Mouse (Mus musculus): Measurements from ENCODE around the gene Wapl.

Wapl gene

DNA sequence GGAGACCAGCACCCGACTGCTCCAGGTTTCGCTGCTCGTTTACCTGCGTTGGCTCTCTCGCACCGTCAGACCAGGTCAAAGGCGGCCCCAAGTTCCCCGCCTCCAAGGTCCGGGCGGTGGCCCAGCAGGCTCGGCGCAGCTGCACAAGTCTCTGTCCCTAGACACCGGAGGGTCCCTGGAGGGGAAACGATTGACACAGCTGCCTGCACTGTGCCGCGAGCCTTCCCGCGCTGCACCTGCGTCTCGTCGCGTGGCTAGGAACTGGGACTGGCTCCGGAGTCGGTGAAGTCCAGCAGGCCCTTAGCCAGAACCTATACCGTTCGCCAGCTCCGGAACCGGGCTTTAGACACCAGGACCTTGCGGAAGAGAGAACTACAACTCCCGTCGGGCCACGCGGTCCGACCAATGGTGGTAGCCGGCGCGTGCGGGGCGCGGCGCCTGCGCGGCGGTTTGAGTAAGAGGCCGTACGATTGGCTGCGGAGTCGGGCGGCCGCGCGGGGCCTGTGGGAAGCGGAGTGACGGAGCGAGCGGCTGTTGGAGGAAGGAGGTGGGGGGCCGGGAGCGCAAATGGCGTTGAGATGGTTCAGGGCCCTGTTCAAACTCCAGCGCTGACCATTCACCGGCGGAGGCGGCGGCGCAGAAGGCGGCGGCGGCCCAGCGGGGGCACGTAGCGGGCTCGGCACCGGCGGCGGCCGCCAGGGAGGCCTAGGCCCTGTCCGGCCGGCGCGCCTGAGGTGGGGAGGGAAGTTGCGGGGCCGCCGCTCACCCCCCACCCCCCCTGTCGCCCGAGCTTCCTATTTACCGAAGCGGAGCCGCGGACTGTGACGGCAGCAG is at the start of gene Wapl:
TSS of gene Wapl (plus strand) at position 534 of the 834 bp plus-strand sequence.
- in situ Hi-C loops (cut with MboI, MseI), result loop anchor here (5.0 kb wide), 1 partner anchor 89 kb away; no protein-coding TSS in a partner anchor

DNA sequence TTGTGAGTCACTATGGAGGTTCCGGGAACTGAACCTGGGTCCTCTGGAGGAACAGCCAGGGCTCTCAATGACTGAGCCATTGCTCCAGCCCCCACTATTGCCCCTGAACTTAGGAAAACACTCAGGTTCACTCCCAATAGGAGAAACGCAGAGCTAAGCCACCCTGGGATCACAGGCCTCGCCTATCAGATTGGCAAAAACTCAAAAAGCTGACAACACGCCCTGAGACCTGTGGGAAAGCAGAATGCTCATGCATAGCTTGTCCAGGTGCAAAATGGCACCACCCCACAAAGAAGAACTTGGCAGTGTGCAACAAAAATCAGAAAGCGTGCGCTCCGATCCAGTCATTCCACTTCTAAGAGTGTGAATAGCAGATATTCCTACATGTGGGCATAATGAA is 46.9 kb upstream of the Wapl start:
- in situ Hi-C loops (cut with MboI, MseI), result loop anchor here (5.0 kb wide), 1 partner anchor 35 kb away; no protein-coding TSS in a partner anchor

DNA sequence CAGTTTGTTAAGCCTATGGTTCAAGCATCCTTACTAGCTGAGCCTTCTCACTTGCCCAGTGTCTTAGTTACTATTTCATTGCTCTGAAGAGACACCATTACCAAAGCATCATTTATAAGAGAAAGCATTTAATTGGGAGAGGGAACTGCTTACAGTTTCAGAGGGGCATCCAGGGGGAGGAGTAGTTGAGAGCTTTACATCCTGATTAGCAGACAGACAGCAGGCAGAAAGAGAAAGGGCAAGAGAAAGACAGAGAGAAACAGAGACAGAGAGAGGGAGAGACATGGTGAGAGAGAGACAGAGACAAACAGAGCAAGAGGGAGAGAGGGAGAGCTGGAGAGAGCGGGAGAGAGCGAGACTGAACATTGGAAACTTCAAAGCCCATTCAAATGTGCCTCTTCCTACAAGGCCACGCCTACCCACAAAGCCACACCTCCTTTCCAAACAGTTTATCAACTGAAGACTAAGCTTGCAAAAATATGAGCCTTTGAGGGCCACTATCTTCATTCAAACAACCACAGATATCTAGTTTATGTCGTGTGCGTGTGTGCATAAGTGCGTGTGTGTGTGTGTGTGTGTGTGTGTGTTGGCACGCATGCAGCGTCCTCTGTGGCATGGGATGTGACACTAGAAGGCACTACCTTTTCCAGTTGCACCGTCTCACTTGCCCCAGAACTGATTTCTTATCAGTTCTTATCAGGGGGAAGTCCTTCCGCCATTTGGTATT is 40.8 kb upstream of the Wapl start:
- in situ Hi-C loops (cut with MboI, MseI), result no loop called here

DNA sequence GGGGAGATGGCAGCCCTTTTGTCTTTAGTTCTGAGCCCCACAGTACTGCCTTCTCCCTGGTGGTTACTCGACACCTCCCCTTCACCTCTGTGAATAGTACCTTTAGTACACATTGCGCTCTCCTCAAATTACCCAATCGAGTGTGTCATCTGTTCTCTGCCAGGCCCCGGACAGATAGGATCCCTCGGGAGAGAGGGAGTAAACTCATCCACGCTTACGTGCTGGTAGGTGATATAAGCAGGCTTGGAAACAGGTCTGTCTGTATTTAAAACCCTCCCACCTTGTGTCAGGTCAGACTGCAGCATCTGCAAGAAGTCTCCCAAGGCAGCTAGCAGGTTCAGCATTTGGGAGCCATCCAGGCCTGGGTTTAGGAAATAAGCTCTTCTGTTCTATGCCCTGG is 38.5 kb upstream of the Wapl start:
- in situ Hi-C loops (cut with MboI, MseI), result no loop called here

DNA sequence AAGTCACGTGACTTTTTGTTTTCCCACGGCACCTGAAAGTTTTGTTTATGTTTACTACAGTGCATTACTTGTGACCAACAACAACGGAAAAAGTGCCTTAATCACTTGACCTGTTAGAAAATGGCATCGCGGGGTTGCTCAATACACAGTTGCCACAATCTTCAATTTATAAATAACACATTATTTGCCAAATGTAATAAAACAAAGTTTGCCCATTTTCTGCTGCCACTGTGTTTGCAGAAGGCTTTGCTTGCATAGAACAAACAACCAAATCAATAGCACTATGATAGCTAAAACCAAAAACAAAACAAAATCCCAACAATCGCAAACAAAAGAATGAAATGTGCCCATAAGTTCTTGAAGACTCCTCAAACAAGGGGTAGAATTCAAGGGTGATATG is 38.0 kb upstream of the Wapl start:
- in situ Hi-C loops (cut with MboI, MseI), result no loop called here

DNA sequence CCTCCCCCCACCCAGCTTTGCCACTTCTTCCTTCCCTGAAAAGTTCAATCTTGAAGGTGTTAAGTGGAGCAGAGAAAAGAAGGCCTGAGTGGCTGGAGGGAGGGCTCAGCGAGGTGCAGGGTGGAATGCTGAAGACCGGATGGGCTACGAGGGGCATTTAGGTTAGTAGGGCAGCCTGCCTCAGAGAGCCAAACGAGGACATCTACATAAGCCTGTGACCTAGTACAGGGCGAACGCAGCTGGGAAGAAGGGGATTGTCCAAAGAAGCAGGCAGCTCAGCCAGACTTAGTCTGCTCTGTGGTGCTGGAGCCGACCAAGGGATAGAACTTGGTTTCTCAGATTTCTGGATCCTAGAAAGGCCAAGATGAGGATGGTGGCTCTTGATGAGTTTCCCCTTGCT is 29.6 kb upstream of the Wapl start:
- in situ Hi-C loops (cut with MboI, MseI), result loop anchor here (10.0 kb wide), 1 partner anchor 391 kb away; no protein-coding TSS in a partner anchor

DNA sequence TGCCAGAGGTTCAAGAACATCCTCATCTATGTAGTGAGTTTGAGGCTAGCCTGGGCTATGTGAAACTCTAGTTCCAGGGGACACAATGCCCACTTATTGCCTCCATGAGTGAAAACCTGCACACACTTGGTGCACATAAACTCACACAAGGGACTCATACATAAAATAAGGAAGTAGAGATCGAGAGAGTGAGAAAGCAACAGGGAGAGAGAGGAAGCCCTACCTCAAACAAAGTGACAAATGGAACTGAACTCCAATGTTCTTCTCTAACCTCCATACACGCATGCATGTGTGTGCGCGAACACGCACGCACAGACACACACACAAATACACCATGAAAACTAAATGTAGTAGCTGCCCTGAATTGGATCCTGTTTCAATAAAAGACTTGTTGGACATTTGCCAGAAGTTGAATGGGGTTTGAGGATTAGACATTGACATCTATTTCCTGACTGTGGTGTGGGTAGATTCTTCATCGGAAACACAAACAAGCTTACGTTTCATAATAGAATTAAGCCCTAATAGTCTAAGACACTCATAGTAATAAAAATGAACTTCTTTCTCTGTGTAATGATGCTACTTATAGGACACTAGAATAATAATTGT is 25.8 kb upstream of the Wapl start:
- in situ Hi-C loops (cut with MboI, MseI), result loop anchor here (10.0 kb wide), 1 partner anchor 387 kb away; no protein-coding TSS in a partner anchor

DNA sequence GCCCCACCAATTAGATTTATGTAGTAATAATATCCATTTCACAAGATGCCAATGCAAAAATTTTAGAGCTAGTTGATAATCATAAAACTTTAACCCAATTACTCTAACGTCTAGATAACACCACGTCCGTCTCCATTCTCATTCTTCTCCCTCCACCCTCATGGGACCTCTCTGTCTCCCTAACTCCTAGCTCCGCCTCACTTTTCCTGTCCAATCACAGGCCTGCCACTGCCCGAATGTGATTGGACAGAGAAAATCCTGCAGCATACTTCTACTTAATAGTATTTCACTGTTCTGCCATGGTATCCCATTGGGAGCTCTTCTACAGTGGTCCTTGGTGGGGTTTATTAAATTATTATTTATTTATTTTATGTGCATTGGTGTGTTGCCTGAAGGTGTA is 16.6 kb upstream of the Wapl start:
- in situ Hi-C loops (cut with MboI, MseI), result loop anchor here (5.0 kb wide), 1 partner anchor 160 kb away; no protein-coding TSS in a partner anchor

DNA sequence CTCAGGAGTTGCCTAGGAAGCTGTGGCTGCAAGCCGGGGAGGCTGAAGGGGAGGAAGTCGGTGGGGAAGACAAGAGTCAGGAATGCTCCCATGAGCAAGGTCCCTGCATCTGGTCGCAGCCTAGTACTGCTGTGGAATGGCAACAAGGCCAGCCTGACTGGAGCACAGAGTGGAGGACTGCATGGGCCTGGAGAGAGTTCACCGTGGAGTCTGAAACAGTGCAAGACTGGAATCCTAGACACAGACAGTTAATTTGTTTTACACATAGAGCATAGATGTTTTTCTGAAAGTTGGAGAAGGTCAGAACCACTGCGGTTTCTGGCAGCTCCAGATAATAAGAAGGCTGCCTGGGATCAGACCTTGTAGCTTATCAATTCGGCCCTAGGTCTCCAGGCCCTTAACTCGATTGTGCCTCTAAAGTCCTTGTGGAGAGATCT is 13.4 kb upstream of the Wapl start:
- in situ Hi-C loops (cut with MboI, MseI), result loop anchor here (5.0 kb wide), 1 partner anchor 33 kb away; no protein-coding TSS in a partner anchor

DNA sequence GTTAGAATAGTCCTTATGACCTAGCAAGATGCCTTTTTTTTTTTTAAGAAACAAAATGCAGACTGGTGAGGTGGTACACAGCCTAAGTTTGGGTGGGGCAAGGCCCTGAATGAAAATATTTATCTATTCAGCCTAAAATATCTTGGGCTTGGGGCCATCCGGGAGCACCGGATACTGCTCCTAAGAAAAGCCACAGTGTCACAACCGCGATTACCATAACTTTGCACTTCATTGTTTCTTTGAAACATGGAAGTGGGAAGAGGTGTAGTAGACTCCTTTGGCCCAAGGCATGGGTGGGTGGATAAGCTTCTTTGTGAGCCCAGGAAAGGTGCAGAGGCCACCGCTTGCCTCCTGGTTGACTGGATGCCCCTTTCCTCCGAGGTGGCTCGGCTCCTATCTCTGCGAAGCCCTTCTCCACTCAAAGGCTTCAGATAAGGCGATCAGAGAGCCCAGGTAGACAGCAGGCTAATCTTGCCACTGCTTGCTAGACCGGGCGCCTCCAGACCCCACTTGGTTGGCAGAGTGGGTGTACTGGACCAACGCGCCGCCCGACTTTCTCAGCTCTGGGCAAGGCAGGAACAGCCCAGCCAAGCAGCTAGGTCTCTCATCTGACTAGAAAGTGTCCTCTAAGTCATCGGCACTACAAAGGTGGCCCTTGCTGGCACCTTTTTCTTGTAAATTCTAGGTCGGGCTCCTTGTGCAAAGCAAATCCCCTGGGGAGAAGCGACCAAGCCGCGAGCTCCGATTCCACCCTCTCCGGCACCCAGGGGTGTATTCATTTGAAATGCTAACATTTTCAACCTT is 12.7 kb upstream of the Wapl start:
- in situ Hi-C loops (cut with MboI, MseI), result loop anchor here (5.0 kb wide), 1 partner anchor 34 kb away; no protein-coding TSS in a partner anchor

DNA sequence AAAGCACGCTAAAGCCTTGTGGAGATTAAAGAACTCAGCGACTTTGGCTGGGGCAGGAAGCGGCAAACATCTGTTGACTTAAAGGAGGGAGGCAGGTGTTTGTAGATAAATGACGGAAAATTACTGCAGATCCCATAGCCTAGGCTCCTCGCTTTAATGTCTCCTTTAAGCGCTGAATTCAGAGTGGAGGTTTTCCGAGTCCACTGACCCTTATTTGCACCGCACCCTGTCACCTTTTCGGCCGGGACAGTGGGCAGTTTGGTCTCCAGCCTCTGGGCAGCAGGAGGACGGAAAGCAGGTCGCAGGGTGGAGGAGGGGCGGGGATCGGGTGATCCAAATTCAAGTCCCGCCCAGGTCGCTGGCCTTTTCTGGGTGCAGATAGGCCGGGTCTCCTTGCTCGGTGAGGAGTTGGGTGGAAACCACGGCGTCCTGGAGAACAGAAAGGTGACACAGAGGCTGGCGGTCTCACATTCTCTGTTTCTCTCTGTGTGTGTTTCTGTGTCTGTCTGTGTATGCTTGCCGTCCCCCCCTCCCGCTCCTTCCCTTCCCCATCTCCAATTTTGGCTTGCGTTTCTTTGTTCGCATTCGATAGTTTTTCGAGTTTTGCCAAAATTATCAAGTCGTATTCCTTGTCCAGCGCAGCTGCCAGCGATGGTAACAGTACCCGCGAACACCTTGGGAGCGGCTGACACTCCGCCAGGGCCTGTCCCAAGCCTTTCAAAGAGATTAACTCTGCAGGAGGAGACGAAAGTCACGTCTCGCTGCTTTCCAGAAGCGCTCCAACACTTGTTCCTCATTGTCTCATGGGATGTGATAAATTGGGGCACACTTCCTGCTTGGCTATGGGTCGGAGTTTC is 11.9 kb upstream of the Wapl start:
- in situ Hi-C loops (cut with MboI, MseI), result loop anchor here (5.0 kb wide), 1 partner anchor 35 kb away; no protein-coding TSS in a partner anchor

DNA sequence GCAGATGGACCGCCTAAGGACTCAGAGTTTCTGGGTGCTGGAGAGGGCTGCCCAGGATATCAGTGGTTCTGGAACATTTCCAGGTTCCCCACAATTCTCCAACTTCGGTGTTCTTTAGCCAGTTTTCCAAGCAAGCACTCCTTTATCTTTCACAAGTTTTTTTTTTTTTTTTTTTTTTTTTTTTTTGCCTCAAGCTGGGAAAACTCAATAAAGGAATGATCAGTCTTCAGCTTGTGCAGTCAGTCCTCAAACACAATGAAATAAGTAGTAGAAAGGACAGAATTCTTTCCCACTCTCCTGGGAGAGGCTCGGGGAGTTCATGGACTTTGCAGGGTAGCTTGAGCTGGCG is 11.3 kb upstream of the Wapl start:
- in situ Hi-C loops (cut with MboI, MseI), result loop anchor here (5.0 kb wide), 1 partner anchor 35 kb away; no protein-coding TSS in a partner anchor

DNA sequence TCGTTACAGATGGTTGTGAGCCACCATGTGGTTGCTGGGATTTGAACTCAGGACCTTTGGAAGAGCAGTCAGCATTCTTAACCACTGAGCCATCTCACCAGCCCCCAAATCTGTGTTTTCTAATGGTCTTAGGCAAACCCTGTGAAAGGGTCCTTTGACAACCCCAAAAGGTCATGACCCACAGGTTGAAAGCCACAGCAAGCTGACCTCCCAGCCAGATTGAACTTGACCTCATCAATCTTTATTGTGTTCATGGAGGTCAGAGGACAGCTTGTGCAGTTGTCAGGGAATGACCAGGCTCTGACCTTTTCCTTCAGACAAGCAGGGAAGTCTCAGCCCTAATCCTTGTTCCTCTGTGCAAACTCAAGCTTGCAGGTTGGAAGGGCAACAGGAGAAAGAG is 10.3 kb upstream of the Wapl start:
- in situ Hi-C loops (cut with MboI, MseI), result loop anchor here (5.0 kb wide), 1 partner anchor 36 kb away; no protein-coding TSS in a partner anchor

DNA sequence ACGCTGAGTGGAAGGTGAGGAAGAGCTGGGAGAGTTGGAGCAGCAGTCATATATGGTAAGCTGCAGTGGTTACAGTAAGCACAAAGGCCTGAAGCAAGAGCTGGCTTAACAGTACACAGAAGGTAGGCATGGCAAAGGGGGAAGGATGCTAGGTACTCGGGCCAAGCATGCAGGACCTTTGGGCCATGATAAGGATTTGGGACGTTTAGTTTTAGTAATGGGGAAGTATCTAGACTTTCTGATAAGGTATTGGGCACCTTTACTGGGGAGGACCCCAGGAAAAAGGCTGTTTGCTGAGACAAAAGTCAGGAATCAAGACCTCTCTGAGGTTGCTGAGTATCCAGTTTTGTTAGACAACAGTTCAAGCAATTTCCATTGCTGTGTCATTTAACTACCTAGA is 4.6 kb upstream of the Wapl start:
- in situ Hi-C loops (cut with MboI, MseI), result loop anchor here (5.0 kb wide), 1 partner anchor 43 kb away; no protein-coding TSS in a partner anchor

DNA sequence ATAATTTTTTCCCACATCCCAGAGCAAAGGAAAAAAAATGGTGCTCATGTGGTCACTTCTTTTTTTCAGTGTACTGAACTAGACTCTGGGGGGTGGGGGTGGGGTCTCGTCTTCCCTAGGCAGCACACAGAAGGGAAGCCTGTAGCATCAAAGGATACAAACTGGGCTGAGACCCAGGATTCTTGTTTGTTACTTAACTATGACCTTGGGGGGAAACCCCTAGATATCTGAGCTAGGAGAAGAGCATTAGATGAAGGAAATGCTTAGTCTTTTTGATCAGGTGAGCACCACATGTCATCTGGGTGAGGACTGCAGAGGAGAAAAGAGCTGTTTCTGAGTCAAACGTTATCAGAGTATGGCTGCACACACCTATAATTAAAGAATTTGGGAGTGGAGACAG is 3.5 kb upstream of the Wapl start:
- in situ Hi-C loops (cut with MboI, MseI), result loop anchor here (5.0 kb wide), 1 partner anchor 92 kb away; no protein-coding TSS in a partner anchor

DNA sequence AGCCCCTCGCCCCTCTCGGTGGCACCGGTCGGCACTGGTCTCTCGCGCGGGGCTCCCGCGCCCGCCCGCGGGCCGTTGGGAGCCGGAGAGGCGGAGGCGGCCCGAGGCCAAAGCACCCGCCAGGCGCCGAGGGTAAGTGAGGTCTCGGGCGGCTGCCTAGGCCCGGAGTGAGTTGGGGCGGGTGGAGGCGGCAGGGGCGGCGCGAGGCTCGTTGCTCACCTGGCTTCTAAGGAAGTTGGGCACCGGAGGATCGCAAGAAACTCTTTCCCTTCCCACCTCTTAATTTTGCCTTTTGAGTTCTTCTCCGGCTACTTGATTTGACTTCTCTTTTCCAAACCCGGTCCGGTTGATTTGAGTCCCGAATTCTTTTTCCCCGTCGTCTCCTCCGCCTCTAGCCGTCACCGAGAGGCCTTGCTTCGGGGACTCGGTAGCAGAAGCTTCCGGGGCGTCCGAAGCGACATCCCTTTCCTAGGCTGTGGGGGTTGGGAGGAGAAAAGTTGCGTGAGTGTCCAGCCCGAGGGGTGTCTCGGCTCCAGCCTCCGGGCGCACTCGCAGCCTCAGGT is 582 bp downstream of the Wapl start:
- in situ Hi-C loops (cut with MboI, MseI), result loop anchor here (5.0 kb wide), 1 partner anchor 88 kb away; no protein-coding TSS in a partner anchor

DNA sequence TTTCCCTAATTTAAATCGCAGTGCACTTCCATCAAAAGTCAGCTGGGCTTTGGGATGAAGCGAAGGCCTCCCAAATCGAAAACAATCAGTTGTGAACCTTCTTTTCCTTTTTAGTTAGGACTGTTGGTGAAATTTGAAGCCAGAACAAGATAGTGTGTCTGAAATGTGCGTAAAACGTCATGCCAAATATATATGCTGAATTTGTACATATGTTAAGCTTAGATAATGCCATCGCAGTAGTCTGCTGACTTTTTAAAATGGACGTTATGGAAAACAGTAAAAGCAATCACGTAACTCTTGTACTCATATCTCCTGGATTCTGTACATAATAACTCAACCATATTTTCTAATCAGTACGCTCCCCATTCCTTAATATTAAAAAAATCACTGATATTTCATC is 1.2 kb downstream of the Wapl start:
- in situ Hi-C loops (cut with MboI, MseI), result loop anchor here (5.0 kb wide), 1 partner anchor 87 kb away; no protein-coding TSS in a partner anchor

DNA sequence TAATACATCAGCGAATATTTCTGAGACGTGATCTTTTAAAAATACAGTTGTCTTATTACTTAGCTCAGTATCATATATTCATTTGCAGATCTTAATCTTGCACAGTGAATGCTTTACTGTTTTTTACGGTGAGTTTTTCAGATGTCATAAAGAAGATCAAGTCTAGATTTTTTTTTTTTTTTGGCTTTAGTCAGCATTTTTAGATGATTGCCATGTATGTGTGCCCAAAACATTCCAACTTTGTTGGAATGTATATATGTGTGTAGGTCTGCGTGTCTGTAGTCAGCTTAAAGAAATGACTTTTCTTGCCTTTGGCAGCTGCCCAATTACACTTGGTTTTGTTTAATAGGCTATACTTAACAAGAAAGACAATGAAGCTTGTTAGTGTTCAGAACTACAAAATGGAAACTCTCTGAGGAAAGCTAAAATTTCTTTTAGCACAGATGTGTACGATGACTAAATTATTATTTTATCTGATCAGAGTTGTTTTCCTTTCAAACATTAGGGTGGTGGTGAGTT is 1.7 kb downstream of the Wapl start:
- in situ Hi-C loops (cut with MboI, MseI), result no loop called here

DNA sequence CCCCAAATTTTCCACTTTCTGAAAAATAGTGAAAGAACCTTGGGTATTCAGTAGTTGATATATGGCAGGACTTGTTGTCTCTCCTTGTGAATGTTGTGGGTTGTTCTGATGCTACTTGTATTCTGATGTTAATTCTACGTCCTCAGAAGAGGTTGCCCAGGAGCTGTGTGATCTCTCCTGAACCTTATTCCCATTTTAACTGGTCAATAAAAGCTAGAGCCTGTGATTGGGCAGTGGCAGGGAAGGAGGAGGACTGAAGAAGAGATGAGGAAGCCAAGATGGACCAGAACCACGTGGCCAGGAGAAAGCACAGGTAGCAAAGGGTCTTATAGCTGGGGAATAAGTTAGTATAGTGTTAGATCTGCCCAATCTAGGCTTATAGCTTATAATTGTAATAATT is 7.1 kb downstream of the Wapl start:
- in situ Hi-C loops (cut with MboI, MseI), result loop anchor here (10.0 kb wide), 1 partner anchor 64 kb away; no protein-coding TSS in a partner anchor
